Mouse (Mus musculus) frontal cortex, postnatal 25 days (tissue): ENCODE results near the gene Zfp667.

Experiments used
- DNase-seq, 2 experiments: peaks; one replicate each; pipeline ENCODE4 v3.0.0; 2022; ENCODE audit warnings: low spot score in 2 of 2

The Zfp667 gene

GRCm38 (mm10) chr7:6330458-6331232 lies 44.3 kb downstream of the Zfp667 start:
- DNase-seq, result peak; percentile 24 to 26

GRCm38 (mm10) chr7:6331233-6331956 lies 45.0 kb downstream of the Zfp667 start, which contains the start of gene Zfp583:
Gene Zfp583 (minus strand): TSS chr7:6331285.
- peak; percentile 74 to 83 for DNase-seq

GRCm38 (mm10) chr7:6339865-6340264 lies 53.5 kb downstream of the Zfp667 start:
- no peak for DNase-seq

- peak; percentile 68 to 71 for DNase-seq
Measured at GRCm38 (mm10) chr7:6343501-6344071, 57.2 kb downstream of the Zfp667 start, which contains the start of gene Gm3854. Gene Gm3854 (plus strand): TSS chr7:6343759.

GRCm38 (mm10) chr7:6344124-6344523 lies 57.7 kb downstream of the Zfp667 start:
- DNase-seq, result no peak
